21 mouse cellular contexts compared by ENCODE assay signal in the genomic region with DNA sequence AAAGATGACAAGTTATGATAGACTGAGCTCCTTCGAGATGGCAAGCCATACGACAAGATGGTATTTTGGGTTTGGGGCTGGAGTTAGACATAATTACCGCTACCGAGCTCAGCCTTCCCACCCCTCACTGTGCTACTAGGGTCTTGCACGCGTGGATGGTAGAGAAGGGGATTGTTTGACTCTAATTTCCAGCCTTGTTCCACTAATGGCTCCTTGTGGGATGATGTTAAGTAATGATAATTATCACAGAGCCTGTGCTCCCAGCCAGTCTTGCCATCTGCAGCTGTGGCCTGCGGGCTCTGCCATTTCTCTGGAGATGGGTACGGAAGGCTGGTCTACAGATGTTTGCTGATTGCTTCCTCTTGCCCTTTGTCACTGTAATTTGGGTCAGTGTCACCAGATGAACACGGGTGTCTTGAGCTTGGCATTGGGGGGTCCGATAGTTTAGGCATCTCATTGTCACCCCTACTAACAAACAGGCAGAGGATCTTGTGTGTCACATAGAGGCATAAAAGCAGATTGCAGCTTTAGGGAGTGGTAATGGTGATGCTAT.
A peak's percentile ranks its signal among the peaks of the same experiment; 100 is the strongest.
DNase-seq lines count a peak whose midpoint lies in the region; ATAC-seq lines count a peak whose summit lies in the region.
"Had no signal": no experiment of that assay in that cellular context is flagged by ENCODE, and none has a peak within 500 bp of the region (broad histone marks: within the 10 kb centered on the region; RNA-seq: fewer than 3 reads in every experiment).

No protein-coding gene starts in this region.

- H3K9ac ChIP-seq in forebrain, embryonic 15.5 days (replicated peaks): no peak overlapping the region
- H3K9ac ChIP-seq in forebrain, embryonic 11.5 days (ENCODE audit: low read length): no peak overlapping the region
- no peak overlapping the region for H3K9ac ChIP-seq in neural tube, embryonic 13.5 days
- H3K9ac ChIP-seq in forebrain, embryonic 16.5 days (replicated peaks; ENCODE audit: low read depth, low read length): no peak overlapping the region
- H3K9ac ChIP-seq: embryonic facial prominence, embryonic 15.5 days; heart, embryonic 13.5 days; hindbrain, embryonic 12.5 days had no signal

- no peak for DNase-seq in forebrain, embryonic 11.5 days (ENCODE audit: low spot score)
- DNase-seq in neural tube, embryonic 10.5 days (ENCODE audit: extremely low spot score, low spot score): no peak
- DNase-seq in frontal cortex, postnatal 36 days (ENCODE audit: low spot score in 2 of 2): no peak
- no peak for DNase-seq in frontal cortex, postnatal 10 days (ENCODE audit: low spot score in 2 of 2)
- DNase-seq: adrenal gland, postnatal 14 days; cerebellum, adult 8-10 months; cerebellum, postnatal 14 days; embryo, embryonic 11 days; gastrocnemius, postnatal 14 days; heart, postnatal 36 days; kidney, adult 2 months had no signal

- H3K4me1 ChIP-seq in forebrain, embryonic 15.5 days: no peaks in the 10 kb centered on the region; the same call in 1 of the 2 replicates
- no peaks in the 10 kb centered on the region for H3K4me1 ChIP-seq in forebrain, embryonic 11.5 days (replicated peaks; ENCODE audit: control insufficient read depth, insufficient read depth, low read length)
- peaks cover 19% of the 10 kb centered on the region for H3K4me1 ChIP-seq in neural tube, embryonic 13.5 days (replicated peaks)
- H3K4me1 ChIP-seq in forebrain, embryonic 16.5 days (replicated peaks; ENCODE audit: control insufficient read depth, insufficient read depth, low read length): no peaks in the 10 kb centered on the region
- H3K4me1 ChIP-seq: heart, embryonic 13.5 days; hindbrain, embryonic 12.5 days had no signal

- no peak overlapping the region for H3K4me3 ChIP-seq in forebrain, embryonic 15.5 days
- H3K4me3 ChIP-seq in forebrain, embryonic 11.5 days (ENCODE audit: low read depth, low read length): no peak overlapping the region
- H3K4me3 ChIP-seq in neural tube, embryonic 13.5 days: no peak overlapping the region
- H3K4me3 ChIP-seq in forebrain, embryonic 16.5 days (replicated peaks; ENCODE audit: low read length): no peak overlapping the region
- H3K4me3 ChIP-seq: embryonic facial prominence, embryonic 15.5 days; erythroblast, embryonic 14.5 days; heart, embryonic 13.5 days; hindbrain, embryonic 12.5 days had no signal

- H3K36me3 ChIP-seq in forebrain, embryonic 15.5 days: no peaks in the 10 kb centered on the region
- no peaks in the 10 kb centered on the region for H3K36me3 ChIP-seq in forebrain, embryonic 11.5 days (ENCODE audit: control insufficient read depth, insufficient read depth, low read length)
- no peaks in the 10 kb centered on the region for H3K36me3 ChIP-seq in neural tube, embryonic 13.5 days
- H3K36me3 ChIP-seq in forebrain, embryonic 16.5 days (ENCODE audit: control insufficient read depth, insufficient read depth): no peaks in the 10 kb centered on the region
- H3K36me3 ChIP-seq: embryonic facial prominence, embryonic 15.5 days; heart, embryonic 13.5 days; hindbrain, embryonic 12.5 days had no signal

- no peaks in the 10 kb centered on the region for H3K9me3 ChIP-seq in forebrain, embryonic 15.5 days
- no peaks in the 10 kb centered on the region for H3K9me3 ChIP-seq in forebrain, embryonic 11.5 days (ENCODE audit: control insufficient read depth, low read length)
- H3K9me3 ChIP-seq in neural tube, embryonic 13.5 days: no peaks in the 10 kb centered on the region
- no peaks in the 10 kb centered on the region for H3K9me3 ChIP-seq in forebrain, embryonic 16.5 days (ENCODE audit: control insufficient read depth, low read length)
- H3K9me3 ChIP-seq: embryonic facial prominence, embryonic 15.5 days; heart, embryonic 13.5 days; hindbrain, embryonic 12.5 days had no signal

- no peaks in the 10 kb centered on the region for H3K27me3 ChIP-seq in forebrain, embryonic 15.5 days
- H3K27me3 ChIP-seq in forebrain, embryonic 11.5 days (ENCODE audit: control insufficient read depth, insufficient read depth, low read length): no peaks in the 10 kb centered on the region
- no peaks in the 10 kb centered on the region for H3K27me3 ChIP-seq in neural tube, embryonic 13.5 days
- no peaks in the 10 kb centered on the region for H3K27me3 ChIP-seq in forebrain, embryonic 16.5 days (replicated peaks; ENCODE audit: control insufficient read depth, insufficient read depth, low read length)
- H3K27me3 ChIP-seq: embryonic facial prominence, embryonic 15.5 days; hindbrain, embryonic 12.5 days had no signal

- WGBS in forebrain, embryonic 15.5 days: 64% methylated on average over 10 of the region's 10 CpGs
- WGBS in forebrain, embryonic 11.5 days: 80% methylated on average over 10 of the region's 10 CpGs
- WGBS in neural tube, embryonic 13.5 days: 49% methylated on average over 10 of the region's 10 CpGs
- 74% methylated on average over 10 of the region's 10 CpGs for WGBS in forebrain, embryonic 16.5 days

- H3K4me2 ChIP-seq in forebrain, embryonic 15.5 days (replicated peaks): no peak overlapping the region
- H3K4me2 ChIP-seq in forebrain, embryonic 11.5 days (ENCODE audit: low read depth, low read length, severe bottlenecking): no peak overlapping the region
- H3K4me2 ChIP-seq in neural tube, embryonic 13.5 days: no peak overlapping the region
- H3K4me2 ChIP-seq in forebrain, embryonic 16.5 days (ENCODE audit: low read length): no peak overlapping the region
- H3K4me2 ChIP-seq: embryonic facial prominence, embryonic 15.5 days; heart, embryonic 13.5 days; hindbrain, embryonic 12.5 days had no signal

- 0 out of 2 replicates have a peak, but pooled peaks have one; percentile 38 for ATAC-seq in forebrain, embryonic 15.5 days (replicated peaks)
- ATAC-seq in forebrain, embryonic 11.5 days (replicated peaks; ENCODE audit: low FRiP score): no peak
- peak; percentile 74; the same call in 1 of the 2 replicates for ATAC-seq in neural tube, embryonic 13.5 days (ENCODE audit: low read depth)
- peak; percentile 26; the same call in 1 of the 2 replicates for ATAC-seq in forebrain, embryonic 16.5 days
- ATAC-seq: activated CD4-positive, CD25-positive, alpha-beta regulatory T cell, adult 4 months; intestine, embryonic 16.5 days; Patski had no signal

- H3K27ac ChIP-seq in forebrain, embryonic 15.5 days (replicated peaks): 0 out of 2 replicates have a peak overlapping the region, but pooled peaks have one; percentile 19
- H3K27ac ChIP-seq in forebrain, embryonic 11.5 days (ENCODE audit: low read depth, low read length): no peak overlapping the region
- no peak overlapping the region for H3K27ac ChIP-seq in neural tube, embryonic 13.5 days (replicated peaks)
- no peak overlapping the region for H3K27ac ChIP-seq in forebrain, embryonic 16.5 days (ENCODE audit: low read length)
- H3K27ac ChIP-seq: embryonic facial prominence, embryonic 15.5 days; heart, embryonic 13.5 days; hindbrain, embryonic 12.5 days had no signal
